Mouse (Mus musculus) forebrain, embryonic 13.5 days (tissue): ENCODE measurements around the gene 1700021F05Rik. TPM values are rescaled to one million over a fixed set of nuclear protein-coding genes. Genes with fewer than 3 reads are reported as not detected.
"Not testable (repeated sequence)": the region's sequence is repeated elsewhere in the genome, so short reads cannot be mapped to it uniquely, and the experiment has no call there.

ENCODE experiments used
- ATAC-seq: fragments of 200-750 bp; cut with Nextera tagmentation; 2 replicates; pipeline ENCODE4 v1.8.0; 2017
- H3K27ac ChIP-seq: fragments of 300-500 bp; sonication (generic); 2 replicates; pipeline ENCODE4 v1.5.1; 2015; ENCODE audit warnings: inconsistent platforms, mild to moderate bottlenecking, moderate library complexity
- H3K27me3 ChIP-seq: fragments of 300-500 bp; sonication (generic); 2 replicates; pipeline ENCODE4 v1.6.1; 2015; ENCODE audit warnings: mild to moderate bottlenecking, inconsistent platforms
- H3K36me3 ChIP-seq: fragments of 300-500 bp; sonication (generic); 2 replicates; pipeline ENCODE4 v1.6.1; 2015; ENCODE audit warnings: mild to moderate bottlenecking, inconsistent platforms; ENCODE audit not compliant: poor library complexity, severe bottlenecking
- H3K4me1 ChIP-seq: fragments of 300-500 bp; sonication (generic); 2 replicates; pipeline ENCODE4 v1.6.1; 2015; ENCODE audit warnings: inconsistent platforms
- H3K4me2 ChIP-seq: fragments of 300-500 bp; sonication (generic); 2 replicates; pipeline ENCODE4 v1.6.1; 2015; ENCODE audit warnings: inconsistent platforms, mild to moderate bottlenecking, moderate library complexity
- H3K4me3 ChIP-seq: fragments of 300-500 bp; sonication (generic); 2 replicates; pipeline ENCODE4 v1.5.1; 2015; ENCODE audit warnings: mild to moderate bottlenecking, inconsistent platforms
- H3K9ac ChIP-seq: fragments of 300-500 bp; sonication (generic); 2 replicates; pipeline ENCODE4 v1.6.1; 2015; ENCODE audit warnings: mild to moderate bottlenecking, inconsistent platforms
- H3K9me3 ChIP-seq: fragments of 300-500 bp; sonication (generic); replicated peaks from 2 replicates; pipeline ENCODE4 v1.6.1; 2016; ENCODE audit warnings: inconsistent platforms
- WGBS: fragments of 180-500 bp; shearing (Covaris S2); methylation state at CpG from one replicate; pipeline ENCODE4 v1.1.7; 2015; 5-methylcytosine and 5-hydroxymethylcytosine counted together
- polyA plus RNA-seq: library from polyadenylated mRNA; unstranded; fragments of >200 nt; fragmentation: Nextera tagmentation; extraction: Ambion mirVana; gene quantifications from 2 replicates; pipeline ENCODE4 v1.2.1, GENCODE M21; 2015

1700021F05Rik gene
- polyA plus RNA-seq, 1 experiment from 2014 or later, result 65.2 TPM

GRCm38 (mm10) chr10:43527283-43528269, 13.2 kb downstream of the 1700021F05Rik start:
- peaks cover 17% of the 10 kb centered on the region for H3K4me1 ChIP-seq
- H3K4me3 ChIP-seq, result no peak overlapping the region
- peak overlapping the region; percentile 89 for H3K27ac ChIP-seq
- 14% methylated on average over 15 of the region's 15 CpGs for WGBS
- ATAC-seq, result peak; percentile 77
- H3K36me3 ChIP-seq, result peaks cover 62% of the 10 kb centered on the region
- H3K4me2 ChIP-seq, result peak overlapping the region; percentile 2
- no peaks in the 10 kb centered on the region for H3K27me3 ChIP-seq
- 0 out of 2 replicates have a peak overlapping the region, but pooled peaks have one; percentile 38 for H3K9ac ChIP-seq
- no peaks in the 10 kb centered on the region for H3K9me3 ChIP-seq

- not testable (repeated sequence) for H3K27me3 ChIP-seq, H3K4me3 ChIP-seq, H3K27ac ChIP-seq, H3K9me3 ChIP-seq, H3K4me2 ChIP-seq, H3K9ac ChIP-seq, ATAC-seq
- Histone ChIP-seq H3K4me1 (peaks cover 17% of the 10 kb centered on the region), H3K36me3 (peaks cover 27% of the 10 kb centered on the region)
- 95% methylated on average over 10 of the region's 10 CpGs for WGBS
These were observed 16.9 kb downstream of the 1700021F05Rik start, which contains the start of gene Gm9803 for GRCm38 (mm10) chr10:43523931-43524330. Gene Gm9803, plus strand, starts transcription at chr10:43524084.

- Histone ChIP-seq H3K9ac (no peak overlapping the region), H3K27me3 (no peaks in the 10 kb centered on the region), H3K4me3 (no peak overlapping the region), H3K36me3 (peaks cover 14% of the 10 kb centered on the region; the same call in 1 of the 2 replicates), H3K9me3 (no peaks in the 10 kb centered on the region), H3K27ac (no peak overlapping the region), H3K4me2 (no peak overlapping the region), H3K4me1 (no peaks in the 10 kb centered on the region)
- 96% methylated on average over 2 of the region's 2 CpGs for WGBS
- no peak for ATAC-seq
These were observed 20.8 kb downstream of the 1700021F05Rik start for GRCm38 (mm10) chr10:43519977-43520376.

- WGBS, result 82% methylated on average over 10 of the region's 13 CpGs
- Histone ChIP-seq H3K9ac (no peak overlapping the region), H3K27me3 (no peaks in the 10 kb centered on the region), H3K27ac (no peak overlapping the region), H3K9me3 (no peaks in the 10 kb centered on the region), H3K4me3 (no peak overlapping the region), H3K36me3 (peaks cover 16% of the 10 kb centered on the region), H3K4me1 (no peaks in the 10 kb centered on the region), H3K4me2 (no peak overlapping the region)
- no peak for ATAC-seq
These were observed 22.4 kb downstream of the 1700021F05Rik start for GRCm38 (mm10) chr10:43518368-43518767.

- Histone ChIP-seq H3K27ac (no peak overlapping the region), H3K9me3 (no peaks in the 10 kb centered on the region)
- WGBS, result 72% methylated on average over 4 of the region's 4 CpGs
These were observed 23.0 kb downstream of the 1700021F05Rik start for GRCm38 (mm10) chr10:43517836-43518235.

GRCm38 (mm10) chr10:43516992-43517660, 23.7 kb downstream of the 1700021F05Rik start:
- Histone ChIP-seq H3K4me2 (no peak overlapping the region), H3K36me3 (peaks cover 26% of the 10 kb centered on the region), H3K4me1 (no peaks in the 10 kb centered on the region), H3K9ac (no peak overlapping the region), H3K27me3 (no peaks in the 10 kb centered on the region), H3K9me3 (no peaks in the 10 kb centered on the region), H3K4me3 (no peak overlapping the region), H3K27ac (no peak overlapping the region)
- no peak for ATAC-seq
- 80% methylated on average over 6 of the region's 6 CpGs for WGBS

More at GRCm38 (mm10) chr10:43517836-43518235, 23.0 kb downstream of the 1700021F05Rik start:
- Histone ChIP-seq H3K4me1 (no peaks in the 10 kb centered on the region), H3K4me3 (no peak overlapping the region), H3K9ac (no peak overlapping the region), H3K36me3 (peaks cover 21% of the 10 kb centered on the region), H3K27me3 (no peaks in the 10 kb centered on the region), H3K4me2 (no peak overlapping the region)
- ATAC-seq, result no peak

GRCm38 (mm10) chr10:43512976-43513375, 27.8 kb downstream of the 1700021F05Rik start:
- H3K9ac ChIP-seq, result no peak overlapping the region
- 96% methylated on average over 10 of the region's 10 CpGs for WGBS
- H3K4me1 ChIP-seq, result no peaks in the 10 kb centered on the region
- H3K4me2 ChIP-seq, result no peak overlapping the region
- peaks cover 58% of the 10 kb centered on the region for H3K36me3 ChIP-seq
- ATAC-seq, result no peak
- no peak overlapping the region for H3K27ac ChIP-seq
- H3K4me3 ChIP-seq, result no peak overlapping the region
- H3K27me3 ChIP-seq, result no peaks in the 10 kb centered on the region
- no peaks in the 10 kb centered on the region for H3K9me3 ChIP-seq

GRCm38 (mm10) chr10:43509228-43509627, 31.6 kb downstream of the 1700021F05Rik start:
- Histone ChIP-seq H3K4me1 (no peaks in the 10 kb centered on the region), H3K4me3 (no peak overlapping the region), H3K9ac (no peak overlapping the region), H3K27me3 (no peaks in the 10 kb centered on the region), H3K4me2 (no peak overlapping the region), H3K27ac (no peak overlapping the region), H3K36me3 (peaks cover 59% of the 10 kb centered on the region), H3K9me3 (no peaks in the 10 kb centered on the region)
- WGBS, result 97% methylated on average over 7 of the region's 7 CpGs
- ATAC-seq, result no peak

GRCm38 (mm10) chr10:43507051-43507450, 33.7 kb downstream of the 1700021F05Rik start:
- Histone ChIP-seq H3K4me3 (no peak overlapping the region), H3K4me2 (no peak overlapping the region), H3K9me3 (no peaks in the 10 kb centered on the region), H3K27ac (no peak overlapping the region), H3K27me3 (no peaks in the 10 kb centered on the region), H3K36me3 (peaks cover 51% of the 10 kb centered on the region), H3K9ac (no peak overlapping the region), H3K4me1 (no peaks in the 10 kb centered on the region)
- 72% methylated on average over 4 of the region's 4 CpGs for WGBS
- no peak for ATAC-seq

GRCm38 (mm10) chr10:43504291-43504690, 36.5 kb downstream of the 1700021F05Rik start:
- WGBS, result no CpG with 5 or more reads among the region's 1 CpGs
- Histone ChIP-seq H3K27me3 (no peaks in the 10 kb centered on the region), H3K4me3 (no peak overlapping the region), H3K27ac (no peak overlapping the region), H3K4me1 (no peaks in the 10 kb centered on the region), H3K4me2 (no peak overlapping the region), H3K9me3 (no peaks in the 10 kb centered on the region), H3K36me3 (peaks cover 46% of the 10 kb centered on the region), H3K9ac (no peak overlapping the region)
- no peak for ATAC-seq

GRCm38 (mm10) chr10:43502599-43502998, 38.2 kb downstream of the 1700021F05Rik start:
- no peak overlapping the region for H3K4me2 ChIP-seq
- no peak overlapping the region for H3K4me3 ChIP-seq
- no peak overlapping the region for H3K27ac ChIP-seq
- 93% methylated on average over 4 of the region's 4 CpGs for WGBS
- no peak overlapping the region for H3K9ac ChIP-seq
- H3K9me3 ChIP-seq, result no peaks in the 10 kb centered on the region
- H3K36me3 ChIP-seq, result peaks cover 55% of the 10 kb centered on the region
- ATAC-seq, result peak; percentile 65; the same call in 1 of the 2 replicates
- H3K27me3 ChIP-seq, result no peaks in the 10 kb centered on the region
- no peaks in the 10 kb centered on the region for H3K4me1 ChIP-seq

GRCm38 (mm10) chr10:43490846-43491245, 49.9 kb downstream of the 1700021F05Rik start:
- no peak for ATAC-seq
- H3K4me1 ChIP-seq, result no peaks in the 10 kb centered on the region; the same call in 1 of the 2 replicates
- WGBS, result 93% methylated on average over 5 of the region's 5 CpGs
- no peak overlapping the region for H3K4me3 ChIP-seq
- H3K4me2 ChIP-seq, result no peak overlapping the region
- no peaks in the 10 kb centered on the region for H3K27me3 ChIP-seq
- H3K9ac ChIP-seq, result no peak overlapping the region
- H3K36me3 ChIP-seq, result peaks cover 13% of the 10 kb centered on the region
- no peaks in the 10 kb centered on the region for H3K9me3 ChIP-seq
- H3K27ac ChIP-seq, result no peak overlapping the region
